Mouse (Mus musculus): Measurements from ENCODE around the gene Osbpl2. TPM values are rescaled to one million over a fixed set of nuclear protein-coding genes. Genes with fewer than 3 reads are reported as not detected.

The Osbpl2 gene
- polyA plus RNA-seq (2017; shearing (Covaris generic)) = 39.2 TPM

GRCm38 (mm10) chr2:180118661-180119438 lies at the start of gene Osbpl2:
Gene Osbpl2, plus strand, starts transcription at chr2:180119306.

DNA sequence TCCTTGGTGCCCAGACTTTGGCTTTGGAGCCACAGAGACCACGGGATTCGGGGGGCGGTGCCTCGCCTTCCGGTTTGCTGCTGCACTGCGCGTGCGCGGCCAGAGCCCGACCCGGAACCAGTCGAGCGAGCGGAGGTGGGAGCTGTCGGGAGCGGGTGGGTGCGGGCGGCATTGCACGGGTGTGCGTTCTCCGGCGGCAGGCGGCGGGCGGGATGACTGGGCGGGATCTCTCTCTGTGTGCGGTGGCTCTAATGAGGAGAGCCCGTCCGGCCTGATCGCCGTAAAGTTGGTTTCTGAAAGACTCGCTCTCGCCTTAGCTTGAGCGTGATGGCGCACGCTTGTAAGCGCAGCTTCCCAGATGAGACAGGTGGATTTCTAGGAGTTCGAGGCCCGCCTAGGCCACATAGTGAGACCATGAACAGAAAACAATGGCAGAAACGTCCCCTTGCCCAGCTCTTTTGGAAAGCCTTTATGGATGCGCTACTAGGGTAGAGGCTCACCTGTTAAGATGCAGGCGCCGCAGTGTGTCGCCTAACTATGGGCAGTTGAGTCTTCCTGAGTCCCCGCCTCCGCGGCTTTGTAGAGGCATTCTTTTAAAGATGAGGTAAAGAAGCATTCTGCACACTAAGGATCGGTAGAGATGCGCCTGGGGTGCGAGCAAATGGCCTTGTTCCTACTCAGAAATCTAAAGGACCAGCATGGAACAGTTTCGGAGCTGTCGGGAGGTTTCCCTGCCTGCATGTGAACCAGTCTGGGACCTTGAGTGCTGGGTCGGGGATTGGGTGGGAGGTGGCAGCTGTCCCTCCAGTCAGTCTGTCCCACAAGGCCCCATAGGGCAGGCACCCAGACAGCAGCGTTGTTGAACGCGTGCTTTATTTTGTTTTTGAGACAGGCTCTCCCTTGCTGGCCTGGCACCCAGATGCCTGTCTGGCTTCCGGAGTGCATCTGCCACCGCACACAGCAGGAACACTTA lies 48.3 kb upstream of the Osbpl2 start, which contains the start of gene Mtg2:
Mtg2 (plus strand) TSS at position 108 of the 973 bp plus-strand sequence.

DNA sequence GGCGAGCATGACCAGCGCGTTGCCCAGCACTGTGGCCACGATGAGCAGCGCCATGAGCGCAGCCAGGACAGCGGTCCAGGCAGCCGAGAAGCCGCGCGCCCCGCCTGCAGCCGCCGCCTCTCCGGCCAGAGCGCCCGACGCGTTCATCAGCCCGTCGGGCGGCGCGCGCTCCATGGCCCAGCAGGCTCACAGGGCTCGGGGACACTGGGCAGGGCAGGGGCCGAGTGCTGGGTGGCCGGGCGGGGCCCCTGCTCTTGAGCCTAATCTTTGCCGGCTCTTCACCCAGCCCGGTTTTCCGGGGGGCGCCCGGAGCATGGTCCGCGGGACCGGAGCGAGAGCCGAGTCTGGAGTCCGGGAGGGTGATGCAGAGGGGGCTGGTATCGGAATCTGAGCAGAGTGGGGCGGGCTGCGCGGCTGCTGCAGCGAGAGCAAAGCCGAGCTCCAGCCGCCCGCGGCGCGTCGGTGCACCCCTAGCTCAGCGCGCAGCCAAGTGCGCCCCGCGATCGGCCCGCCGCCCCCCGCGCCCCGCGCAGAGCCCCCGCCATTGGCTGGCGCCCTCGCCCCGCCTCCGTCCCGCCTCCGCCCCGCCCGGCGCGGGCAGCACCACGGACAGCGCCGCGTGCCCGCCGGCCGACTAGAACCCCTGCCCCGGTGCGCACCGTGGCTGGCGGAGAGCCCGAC lies 15.0 kb upstream of the Osbpl2 start, which contains the start of gene Hrh3:
Hrh3 (minus strand) TSS at position 511 of the 681 bp plus-strand sequence.

GRCm38 (mm10) chr2:180170806-180171521 lies 51.9 kb downstream of the Osbpl2 start, which contains the start of gene Adrm1:
Gene Adrm1, plus strand, starts transcription at chr2:180171485.

Other genes with a start within 250 kb of the Osbpl2 start
- 27.2 TPM for gene Taf4, start 142.7 kb upstream of the Osbpl2 start, polyA plus RNA-seq (2017; shearing (Covaris generic))
- 13.1 TPM for gene Lsm14b, start 94.3 kb upstream of the Osbpl2 start, polyA plus RNA-seq (2017; shearing (Covaris generic))
- 342 TPM for gene Psma7, start 76.9 kb upstream of the Osbpl2 start, polyA plus RNA-seq (2017; shearing (Covaris generic))
- gene Ss18l1, start 76.8 kb upstream of the Osbpl2 start, polyA plus RNA-seq (2017; shearing (Covaris generic)) = 6.4 TPM
- 30.4 TPM for gene Mtg2, start 48.7 kb upstream of the Osbpl2 start, polyA plus RNA-seq (2017; shearing (Covaris generic))
- gene Hrh3, start 14.8 kb upstream of the Osbpl2 start, polyA plus RNA-seq (2017; shearing (Covaris generic)) = not detected
- 197 TPM for gene Adrm1, start 52.2 kb downstream of the Osbpl2 start, polyA plus RNA-seq (2017; shearing (Covaris generic))
- gene Lama5, start 106.6 kb downstream of the Osbpl2 start, polyA plus RNA-seq (2017; shearing (Covaris generic)) = not detected
- 922 TPM for gene Rps21, start 138.1 kb downstream of the Osbpl2 start, polyA plus RNA-seq (2017; shearing (Covaris generic))
- 69.2 TPM for gene Cables2, start 154.2 kb downstream of the Osbpl2 start, polyA plus RNA-seq (2017; shearing (Covaris generic))
- gene Rbbp8nl, start 170.6 kb downstream of the Osbpl2 start, polyA plus RNA-seq (2017; shearing (Covaris generic)) = 0.20 TPM
- gene Gata5, start 215.4 kb downstream of the Osbpl2 start, polyA plus RNA-seq (2017; shearing (Covaris generic)) = not detected

Measured in naive thymus-derived CD4-positive, alpha-beta T cell, adult 5 months (primary cell).